Mouse (Mus musculus) embryonic fibroblast, embryonic 13.5 days (primary cell): ENCODE measurements at regions not wholly inside any gene's neighbourhood (a gene's known extent, or its start where the extent isn't known, plus 50 kb on each side); places are given as distances from the start of the nearest gene placed in this dataset.

Experiments
- CTCF ChIP-seq: IDR thresholded peaks from 2 replicates; pipeline ENCODE4 v1.5.1; 2011; ENCODE audit warnings: mild to moderate bottlenecking, control low read depth, low read length, moderate library complexity, borderline replicate concordance; ENCODE audit not compliant: insufficient read depth
- POLR2A ChIP-seq: IDR thresholded peaks from 2 replicates; pipeline ENCODE4 v1.6.1; 2011; ENCODE audit warnings: low read depth, mild to moderate bottlenecking, control low read depth, low read length, moderate library complexity

- TF ChIP-seq CTCF: no peak
- TF ChIP-seq POLR2A: no peak
Measured at GRCm38 (mm10) chr12:25269878-25270277, 172.9 kb upstream of the Id2 start.
